Mouse (Mus musculus) CH12.LX (cell line): Measurements from ENCODE around the gene Sacs. TPM values are rescaled to one million over a fixed set of nuclear protein-coding genes. Genes with fewer than 3 reads are reported as not detected.
A peak's percentile ranks its signal among the peaks of the same experiment; 100 is the strongest.

Experiments
- DNase-seq: peaks from one replicate; pipeline ENCODE4 v3.0.0-alpha.2; 2013; ENCODE audit errors: extremely low read depth
- H3K27ac ChIP-seq: 2 replicates; pipeline ENCODE4 v1.5.1; 2012; ENCODE audit warnings: low read depth, mild to moderate bottlenecking, control low read depth, moderate library complexity; ENCODE audit not compliant: insufficient read depth
- H3K27me3 ChIP-seq: replicated peaks from 2 replicates; pipeline ENCODE3; 2012; ENCODE audit warnings: inconsistent platforms
- H3K36me3 ChIP-seq, 2 experiments: replicated peaks in 1 of 2; 2 replicates each; pipeline versions ENCODE3 to v1.6.1; 2012; ENCODE audit warnings: inconsistent platforms in 1 of 2, low read length in 1 of 2, mild to moderate bottlenecking in 1 of 2, mixed read lengths in 1 of 2, moderate library complexity in 1 of 2; ENCODE audit not compliant: control insufficient read depth in 1 of 2, insufficient read depth in 1 of 2
- H3K4me1 ChIP-seq, 2 experiments: 2 replicates each; pipeline ENCODE4 v1.6.1; 2012; ENCODE audit warnings: inconsistent platforms in 1 of 2, moderate library complexity in 1 of 2; ENCODE audit not compliant: insufficient read depth in 2 of 2, control insufficient read depth in 1 of 2
- H3K4me2 ChIP-seq: 2 replicates; pipeline ENCODE4 v1.6.1; 2012; ENCODE audit warnings: low read depth, mild to moderate bottlenecking, control low read depth; ENCODE audit not compliant: poor library complexity, insufficient read depth, severe bottlenecking
- H3K4me3 ChIP-seq, 3 experiments: fragments of 150-350 bp in 1 of 3; sonication (generic) in 1 of 3; replicated peaks in 1 of 3; 2 replicates each; pipeline versions ENCODE3 to v1.5.1; 2011 to 2012; ENCODE audit warnings: low read depth in 2 of 3, low read length in 2 of 3, mild to moderate bottlenecking in 2 of 3, moderate library complexity in 2 of 3, control low read depth in 1 of 3, improper control_type of control experiment in 1 of 3, inconsistent platforms in 1 of 3, mixed read lengths in 1 of 3; ENCODE audit not compliant: poor library complexity in 1 of 3
- H3K79me2 ChIP-seq: replicated peaks from 2 replicates; pipeline ENCODE4 v1.6.1; 2012; ENCODE audit warnings: mild to moderate bottlenecking, moderate library complexity; ENCODE audit not compliant: control insufficient read depth, poor library complexity, insufficient read depth, severe bottlenecking; ENCODE audit errors: extremely low read depth
- H3K9ac ChIP-seq: 2 replicates; pipeline ENCODE4 v1.6.1; 2012; ENCODE audit warnings: low read depth, mild to moderate bottlenecking, control low read depth, moderate library complexity; ENCODE audit not compliant: insufficient read depth
- H3K9me3 ChIP-seq: replicated peaks from 2 replicates; pipeline ENCODE3; 2012; ENCODE audit warnings: low read length, inconsistent platforms, mixed read lengths
- BHLHE40 ChIP-seq: IDR thresholded peaks from 2 replicates; pipeline ENCODE4 v1.6.1; 2011; ENCODE audit warnings: mild to moderate bottlenecking, low read depth, low read length, improper control_type of control experiment
- CHD2 ChIP-seq: IDR thresholded peaks from 2 replicates; pipeline ENCODE4 v1.6.1; 2011; ENCODE audit warnings: low read length, improper control_type of control experiment
- CTCF ChIP-seq, 2 experiments: IDR thresholded peaks in 1 of 2; conservative IDR thresholded peaks in 1 of 2; 2 replicates each; pipeline ENCODE4 v1.5.1; 2011 to 2012; ENCODE audit warnings: low read depth in 2 of 2, low read length in 2 of 2, improper control_type of control experiment in 1 of 2, inconsistent platforms in 1 of 2, mild to moderate bottlenecking in 1 of 2, moderate library complexity in 1 of 2
- E2F4 ChIP-seq: IDR thresholded peaks from 2 replicates; pipeline ENCODE4 v1.6.1; 2011; ENCODE audit warnings: low read depth, low read length, improper control_type of control experiment; ENCODE audit not compliant: insufficient replicate concordance
- ELF1 ChIP-seq: IDR thresholded peaks from 2 replicates; pipeline ENCODE4 v1.6.1; 2014; ENCODE audit warnings: low read depth, mild to moderate bottlenecking, inconsistent platforms, low read length, improper control_type of control experiment
- GABPA ChIP-seq: IDR thresholded peaks from 2 replicates; pipeline ENCODE4 v1.6.1; 2012; ENCODE audit warnings: low read depth, low read length, improper control_type of control experiment, inconsistent platforms; ENCODE audit not compliant: insufficient replicate concordance
- IRF4 ChIP-seq: IDR thresholded peaks from 2 replicates; pipeline ENCODE4 v1.6.1; 2014; ENCODE audit warnings: low read depth, mild to moderate bottlenecking, inconsistent platforms, low read length, improper control_type of control experiment
- MAFK ChIP-seq: IDR thresholded peaks from 2 replicates; pipeline ENCODE4 v1.6.1; 2011; ENCODE audit warnings: low read length, improper control_type of control experiment; ENCODE audit not compliant: insufficient replicate concordance
- MAX ChIP-seq: IDR thresholded peaks from 2 replicates; pipeline ENCODE4 v1.6.1; 2011; ENCODE audit warnings: low read length, improper control_type of control experiment
- MEF2A ChIP-seq: IDR thresholded peaks from 2 replicates; pipeline ENCODE4 v1.6.1; 2014; ENCODE audit warnings: low read depth, mild to moderate bottlenecking, inconsistent platforms, low read length, improper control_type of control experiment, borderline replicate concordance
- MXI1 ChIP-seq: IDR thresholded peaks from 2 replicates; pipeline ENCODE4 v1.6.1; 2011; ENCODE audit warnings: mild to moderate bottlenecking, low read depth, low read length, improper control_type of control experiment
- MYC ChIP-seq: IDR thresholded peaks from 2 replicates; pipeline ENCODE4 v1.6.1; 2011; ENCODE audit warnings: low read depth, mild to moderate bottlenecking, improper control_type of control experiment, low read length
- NELFE ChIP-seq: IDR thresholded peaks from 2 replicates; pipeline ENCODE4 v1.6.1; 2011; ENCODE audit warnings: low read depth, low read length, improper control_type of control experiment
- PAX5 ChIP-seq: IDR thresholded peaks from 2 replicates; pipeline ENCODE4 v1.6.1; 2012; ENCODE audit warnings: low read length, inconsistent platforms, mixed read lengths
- POLR2AphosphoS2 ChIP-seq: IDR thresholded peaks from 2 replicates; pipeline ENCODE4 v1.6.1; 2011; ENCODE audit warnings: low read depth, low read length, improper control_type of control experiment
- RAD21 ChIP-seq: IDR thresholded peaks from 2 replicates; pipeline ENCODE4 v1.6.1; 2011; ENCODE audit warnings: low read depth, mild to moderate bottlenecking, low read length, improper control_type of control experiment, moderate library complexity
- RCOR1 ChIP-seq: conservative IDR thresholded peaks from 2 replicates; pipeline ENCODE4 v1.6.1; 2012; ENCODE audit warnings: low read depth, mild to moderate bottlenecking, inconsistent platforms, low read length, improper control_type of control experiment
- SIN3A ChIP-seq: IDR thresholded peaks from 2 replicates; pipeline ENCODE4 v1.6.1; 2012; ENCODE audit warnings: low read length, improper control_type of control experiment, inconsistent platforms
- SMC3 ChIP-seq: IDR thresholded peaks from 2 replicates; pipeline ENCODE4 v1.6.1; 2011; ENCODE audit warnings: low read depth, low read length, improper control_type of control experiment
- USF1 ChIP-seq: IDR thresholded peaks from 2 replicates; pipeline ENCODE4 v1.6.1; 2014; ENCODE audit warnings: low read depth, mild to moderate bottlenecking, inconsistent platforms, low read length, improper control_type of control experiment
- USF2 ChIP-seq: conservative IDR thresholded peaks from 2 replicates; pipeline ENCODE4 v1.6.1; 2011; ENCODE audit warnings: low read depth, low read length, improper control_type of control experiment
- dilution Hi-C: fragments of 300-500 bp; cut with MboI; formaldehyde crosslinking; loops from 2 replicates; pipeline ENCODE4 v1.14.3; 2020; ENCODE audit warnings: low sequenced_read_pairs; ENCODE audit not compliant: extremely low pct_unique_long_range_greater_than_20kb, extremely low pct_ligation_motif_present
- in situ Hi-C: fragments of 300-500 bp; cut with MboI; formaldehyde crosslinking; loops from 3 replicates; pipeline ENCODE4 v1.14.3; 2019; ENCODE audit warnings: low sequenced_read_pairs, low pct_ligation_motif_present, low pct_unique_long_range_greater_than_20kb, mixed read lengths
- polyA plus RNA-seq: library from polyadenylated mRNA; unstranded; fragments of >175 nt; gene quantifications from 2 replicates; pipeline ENCODE4 v1.2.1, GENCODE M21; 2012; ENCODE audit warnings: low read depth; ENCODE audit not compliant: insufficient read length
- total RNA-seq, 2 experiments: library from RNA; depleted of rRNA; stranded (reverse); fragments of 300-350 nt in 1 of 2; fragments of >200 nt in 1 of 2; gene quantifications; 2 replicates each; pipeline ENCODE4 v1.2.3; 2012 to 2014

The Sacs gene
- total and polyA plus RNA-seq, 3 experiments: 5.3 to 6.7 (median 6.6) TPM

GRCm38 (mm10) chr14:61238751-61239150, 100.5 kb downstream of the Sacs start:
- Histone ChIP-seq H3K4me3 (no peak overlapping the region), H3K27me3 (no peaks in the 10 kb centered on the region), H3K9ac (no peak overlapping the region), H3K9me3 (no peaks in the 10 kb centered on the region), H3K36me3 (no peaks in the 10 kb centered on the region), H3K27ac (no peak overlapping the region), H3K4me2 (0 out of 2 replicates have a peak overlapping the region, but pooled peaks have one; percentile 5), H3K79me2 (no peaks in the 10 kb centered on the region), H3K4me1 (no peaks in the 10 kb centered on the region)
- no peak for DNase-seq
- in situ Hi-C loops: no loop called here
- no peak for TF ChIP-seq POLR2AphosphoS2
- TF ChIP-seq BHLHE40: peak; percentile 68; the same call in 1 of the 2 replicates
- dilution Hi-C loops: no loop called here

- Histone ChIP-seq H3K9ac (no peak overlapping the region), H3K4me2 (no peak overlapping the region), H3K36me3 (no peaks in the 10 kb centered on the region), H3K79me2 (no peaks in the 10 kb centered on the region), H3K27ac (no peak overlapping the region), H3K4me1 (no peaks in the 10 kb centered on the region), H3K4me3 (no peak overlapping the region), H3K9me3 (peaks cover 4% of the 10 kb centered on the region), H3K27me3 (no peaks in the 10 kb centered on the region)
- in situ Hi-C loops: no loop called here
- dilution Hi-C loops: no loop called here
- TF ChIP-seq SMC3 (peak; percentile 63), IRF4 (no peak), CHD2 (no peak), MAX (no peak), RCOR1 (no peak), USF2 (no peak), GABPA (no peak), ELF1 (peak; percentile 49), MXI1 (no peak), E2F4 (no peak), SIN3A (no peak), USF1 (no peak), PAX5 (no peak), RAD21 (peak; percentile 64), CTCF (conservative IDR thresholded peaks at IDR 0.05 in 1 of 2, IDR thresholded peaks at IDR 0.05 in 1 of 2; ENCODE audit: low read depth in 2 of 2, low read length in 2 of 2) (peak; percentile 61 to 79; a peak in 3 of 4 replicates)
- DNase-seq: peak; percentile 63
Observed at GRCm38 (mm10) chr14:61242611-61243010, 104.4 kb downstream of the Sacs start.

GRCm38 (mm10) chr14:61246444-61246843, 108.2 kb downstream of the Sacs start:
- Histone ChIP-seq H3K79me2 (no peaks in the 10 kb centered on the region), H3K36me3 (no peaks in the 10 kb centered on the region), H3K9ac (no peak overlapping the region), H3K4me3 (no peak overlapping the region), H3K27ac (no peak overlapping the region), H3K4me2 (no peak overlapping the region)
- no peak for DNase-seq
- TF ChIP-seq NELFE (no peak), PAX5 (no peak), MYC (no peak), CTCF (conservative IDR thresholded peaks at IDR 0.05 in 1 of 2, IDR thresholded peaks at IDR 0.05 in 1 of 2; ENCODE audit: low read depth in 2 of 2, low read length in 2 of 2) (no peak), MEF2A (no peak), MAFK (no peak)
- TF ChIP-seq, all 38 proteins: peak for 0
- Histone ChIP-seq H3K9me3 (peaks cover 12% of the 10 kb centered on the region), H3K4me1 (no peaks in the 10 kb centered on the region), H3K27me3 (no peaks in the 10 kb centered on the region)
- in situ Hi-C loops (no loop called here), dilution Hi-C loops (no loop called here)
